Mouse (Mus musculus): Measurements from ENCODE around the gene Kcnip2. TPM values are rescaled to one million over a fixed set of nuclear protein-coding genes. Genes with fewer than 3 reads are reported as not detected.

Gene Kcnip2
- polyA plus RNA-seq, 1 experiment from 2014 or later: 1.4 TPM

- H3K9me3 ChIP-seq: no peaks in the 10 kb centered on the region
- no peak overlapping the region for H3K4me2 ChIP-seq (replicated peaks)
- H3K4me3 ChIP-seq: no peak overlapping the region
- no peak overlapping the region for H3K27ac ChIP-seq
- ATAC-seq (ENCODE audit: insufficient number of reproducible peaks, insufficient read depth, low FRiP score, low TSS enrichment): no peak
- H3K4me1 ChIP-seq: peaks cover 40% of the 10 kb centered on the region
- peaks cover 80% of the 10 kb centered on the region for H3K27me3 ChIP-seq
- H3K36me3 ChIP-seq: no peaks in the 10 kb centered on the region
- no peak overlapping the region for H3K9ac ChIP-seq
- WGBS: 18% methylated on average over 7 of the region's 7 CpGs
Measured at GRCm38 (mm10) chr19:45743619-45744018, 72.2 kb downstream of the Kcnip2 start.

DNA sequence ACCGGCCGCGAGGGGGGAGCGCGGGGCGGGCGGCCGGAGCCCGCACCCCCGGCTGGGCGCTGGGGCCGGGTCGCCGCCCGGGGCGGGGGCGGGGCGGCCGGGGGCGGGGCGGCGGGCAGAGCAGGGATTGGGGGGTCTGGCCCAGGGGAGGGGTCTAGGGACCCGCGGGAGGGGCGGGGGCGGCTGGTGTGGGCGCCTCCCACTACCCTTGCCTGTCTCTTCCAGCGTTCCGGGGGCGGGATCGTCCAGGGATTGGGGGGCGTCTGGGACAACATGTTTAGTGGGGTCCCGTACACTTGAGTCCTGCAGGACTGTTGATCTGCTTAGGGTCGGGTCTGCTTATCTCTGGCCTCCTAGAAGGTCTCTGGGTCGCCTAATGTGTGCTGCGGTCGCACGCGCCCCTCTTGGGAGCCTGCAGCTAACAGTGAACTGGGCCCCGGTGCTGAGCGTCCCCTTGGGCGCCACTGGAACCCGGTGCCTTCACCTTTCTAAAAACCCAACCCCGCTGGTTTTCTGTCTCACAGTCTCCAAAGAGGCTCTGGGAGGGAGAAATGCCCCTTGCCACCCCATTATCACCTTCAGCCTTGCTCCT is 72.8 kb downstream of the Kcnip2 start:
- peak overlapping the region; percentile 84 for H3K4me2 ChIP-seq (replicated peaks)
- H3K4me1 ChIP-seq: peaks cover 35% of the 10 kb centered on the region
- peak overlapping the region; percentile 46 for H3K4me3 ChIP-seq
- under 1% methylated on average over 20 of the region's 44 CpGs for WGBS
- H3K9me3 ChIP-seq: no peaks in the 10 kb centered on the region
- ATAC-seq (ENCODE audit: insufficient number of reproducible peaks, insufficient read depth, low FRiP score, low TSS enrichment): no peak
- peak overlapping the region; percentile 42; the same call in 1 of the 2 replicates for H3K9ac ChIP-seq
- H3K36me3 ChIP-seq: no peaks in the 10 kb centered on the region
- H3K27ac ChIP-seq: no peak overlapping the region
- peaks cover 85% of the 10 kb centered on the region for H3K27me3 ChIP-seq

DNA sequence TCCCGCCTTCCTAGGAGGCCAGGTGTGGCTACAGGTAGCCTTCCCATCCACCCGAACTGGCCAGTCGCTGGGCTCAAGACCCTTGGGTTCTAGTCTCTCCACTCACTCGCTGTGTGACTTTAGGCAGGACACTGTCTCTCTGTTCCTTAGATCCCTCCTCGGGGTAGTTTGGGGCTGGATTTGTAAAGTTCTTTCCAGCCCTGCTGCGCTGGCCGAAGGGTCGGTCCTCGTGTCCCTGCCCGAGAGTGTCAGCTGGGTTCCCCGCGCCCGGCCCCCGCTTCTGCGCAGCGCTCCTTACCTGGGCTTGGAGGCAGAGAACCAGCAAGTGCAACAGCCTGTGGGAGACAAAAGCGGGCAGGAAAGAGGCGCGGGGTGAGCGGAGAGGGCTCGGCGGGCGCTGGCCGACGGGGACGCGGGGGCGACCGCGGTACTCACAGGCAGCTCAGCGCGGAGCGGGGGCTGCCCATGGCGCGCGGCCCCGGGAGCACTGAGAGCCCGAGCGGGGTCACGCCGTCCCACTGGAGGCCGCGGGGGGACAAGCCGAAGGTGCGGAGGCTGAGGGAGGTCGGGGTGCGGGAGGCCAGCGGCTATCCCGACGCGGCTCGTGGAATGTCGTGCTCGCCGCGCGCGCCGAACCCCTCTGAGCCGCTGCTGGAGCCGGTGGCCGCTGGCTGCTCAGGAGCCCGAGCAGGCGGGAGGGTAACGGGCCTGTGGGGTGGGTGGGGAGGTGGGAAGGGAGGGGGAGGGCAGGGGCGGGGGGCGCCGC is 73.5 kb downstream of the Kcnip2 start, which contains the start of gene Fgf8:
TSS of gene Fgf8 (minus strand) at position 698 of the 766 bp plus-strand sequence.
- WGBS: under 1% methylated on average over 47 of the region's 68 CpGs
- Histone ChIP-seq H3K27ac (no peak within 1 kb of the TSS), H3K4me2 (replicated peaks) (peak within 1 kb of the TSS; percentile 84), H3K36me3 (no peaks in the 10 kb centered on the region), H3K9ac (peak within 1 kb of the TSS; percentile 42), H3K4me1 (peaks cover 36% of the 10 kb centered on the region), H3K4me3 (peak within 1 kb of the TSS; percentile 46), H3K9me3 (no peaks in the 10 kb centered on the region), H3K27me3 (peaks cover 92% of the 10 kb centered on the region)
- no peak for ATAC-seq (ENCODE audit: insufficient number of reproducible peaks, insufficient read depth, low FRiP score, low TSS enrichment)

Other genes starting within 250 kb of the Kcnip2 start
- 6.8 and 7.9 TPM in 2 replicates for gene Fbxw4, start 155.7 kb downstream of the Kcnip2 start, polyA plus RNA-seq (2016; fragmentation: Nextera tagmentation; extraction: Ambion mirVana)
- gene Fgf8, start 73.1 kb downstream of the Kcnip2 start, polyA plus RNA-seq (2016; fragmentation: Nextera tagmentation; extraction: Ambion mirVana): 3.5 and 6.1 TPM in 2 replicates
- 13.2 and 15.0 TPM in 2 replicates for gene Npm3, start 66.5 kb downstream of the Kcnip2 start, polyA plus RNA-seq (2016; fragmentation: Nextera tagmentation; extraction: Ambion mirVana)
- gene Mgea5, start 32.2 kb downstream of the Kcnip2 start, polyA plus RNA-seq (2016; fragmentation: Nextera tagmentation; extraction: Ambion mirVana): 85.8 and 91.9 TPM in 2 replicates
- gene Armh3, start 182.4 kb upstream of the Kcnip2 start, polyA plus RNA-seq (2016; fragmentation: Nextera tagmentation; extraction: Ambion mirVana): 20.0 and 21.5 TPM in 2 replicates
- gene Hps6, start 187.4 kb upstream of the Kcnip2 start, polyA plus RNA-seq (2016; fragmentation: Nextera tagmentation; extraction: Ambion mirVana): 6.1 and 7.2 TPM in 2 replicates
- 37.9 and 39.7 TPM in 2 replicates for gene Pprc1, start 228.8 kb upstream of the Kcnip2 start, polyA plus RNA-seq (2016; fragmentation: Nextera tagmentation; extraction: Ambion mirVana)
- 131 and 142 TPM in 2 replicates for gene Ldb1, start 229.2 kb upstream of the Kcnip2 start, polyA plus RNA-seq (2016; fragmentation: Nextera tagmentation; extraction: Ambion mirVana)

Measured in embryonic facial prominence, embryonic 12.5 days (tissue).